Mouse (Mus musculus) limb, embryonic 10.5 days (tissue): ENCODE measurements at regions not wholly inside any gene's neighbourhood (a gene's known extent, or its start where the extent isn't known, plus 50 kb on each side); places are given as distances from the start of the nearest gene placed in this dataset.

ENCODE experiments used
- DNase-seq: peaks from one replicate; pipeline ENCODE4 v3.0.0-alpha.2; 2017; ENCODE audit warnings: low spot score
- H3K27ac ChIP-seq: fragments of 300-500 bp; sonication (generic); 2 replicates; pipeline ENCODE4 v1.5.1; 2016; ENCODE audit warnings: mild to moderate bottlenecking
- H3K27me3 ChIP-seq: fragments of 300-500 bp; sonication (generic); 2 replicates; pipeline ENCODE4 v1.6.1; 2016; ENCODE audit warnings: low read depth, mild to moderate bottlenecking; ENCODE audit not compliant: poor library complexity, severe bottlenecking
- H3K36me3 ChIP-seq: fragments of 300-500 bp; sonication (generic); 2 replicates; pipeline ENCODE4 v1.6.1; 2016; ENCODE audit warnings: mild to moderate bottlenecking, moderate library complexity
- H3K4me1 ChIP-seq: fragments of 300-500 bp; sonication (generic); 2 replicates; pipeline ENCODE4 v1.6.1; 2016
- H3K4me3 ChIP-seq: fragments of 300-500 bp; sonication (generic); 2 replicates; pipeline ENCODE4 v1.5.1; 2016; ENCODE audit warnings: mild to moderate bottlenecking, moderate library complexity
- H3K9me3 ChIP-seq: fragments of 300-500 bp; sonication (generic); replicated peaks from 2 replicates; pipeline ENCODE4 v1.6.1; 2016; ENCODE audit warnings: mild to moderate bottlenecking
- WGBS: fragments of 180-500 bp; shearing (Covaris S2); methylation state at CpG from one replicate; pipeline ENCODE4 v1.1.7; 2016; 5-methylcytosine and 5-hydroxymethylcytosine counted together

- no peaks in the 10 kb centered on the region for H3K4me1 ChIP-seq
- 96% methylated on average over 4 of the region's 4 CpGs for WGBS
- H3K4me3 ChIP-seq, result no peak overlapping the region
- no peak for DNase-seq
- no peaks in the 10 kb centered on the region for H3K27me3 ChIP-seq
- H3K36me3 ChIP-seq, result no peaks in the 10 kb centered on the region
- H3K9me3 ChIP-seq, result no peaks in the 10 kb centered on the region
- H3K27ac ChIP-seq, result no peak overlapping the region
These were observed 414.7 kb downstream of the Ptprc start for GRCm38 (mm10) chr1:137760797-137761196.

GRCm38 (mm10) chr1:137751446-137751961, 424.0 kb downstream of the Ptprc start:
- Histone ChIP-seq H3K27me3 (no peaks in the 10 kb centered on the region), H3K9me3 (no peaks in the 10 kb centered on the region), H3K4me1 (no peaks in the 10 kb centered on the region), H3K36me3 (no peaks in the 10 kb centered on the region), H3K27ac (no peak overlapping the region), H3K4me3 (no peak overlapping the region)
- DNase-seq, result no peak
- 90% methylated on average over 7 of the region's 7 CpGs for WGBS

- no peaks in the 10 kb centered on the region for H3K27me3 ChIP-seq
- 89% methylated on average over 5 of the region's 5 CpGs for WGBS
- no peak for DNase-seq
These were observed 424.6 kb downstream of the Ptprc start for GRCm38 (mm10) chr1:137750894-137751293.

GRCm38 (mm10) chr1:137746129-137746528, 429.4 kb downstream of the Ptprc start:
- H3K36me3 ChIP-seq, result no peaks in the 10 kb centered on the region
- no peaks in the 10 kb centered on the region for H3K27me3 ChIP-seq
- no peak overlapping the region for H3K27ac ChIP-seq
- no peaks in the 10 kb centered on the region for H3K4me1 ChIP-seq
- H3K9me3 ChIP-seq, result no peaks in the 10 kb centered on the region
- WGBS, result 76% methylated on average over 2 of the region's 2 CpGs
- no peak overlapping the region for H3K4me3 ChIP-seq
- no peak for DNase-seq

More at GRCm38 (mm10) chr1:137750894-137751293, 424.6 kb downstream of the Ptprc start:
- H3K4me1 ChIP-seq, result no peaks in the 10 kb centered on the region
- no peak overlapping the region for H3K27ac ChIP-seq
- no peak overlapping the region for H3K4me3 ChIP-seq
- no peaks in the 10 kb centered on the region for H3K36me3 ChIP-seq
- H3K9me3 ChIP-seq, result no peaks in the 10 kb centered on the region

GRCm38 (mm10) chr1:137738157-137738851, 437.2 kb downstream of the Ptprc start:
- H3K4me1 ChIP-seq, result 0 out of 2 replicates have a peak, but pooled peaks cover 5% of the 10 kb centered on the region
- no peaks in the 10 kb centered on the region for H3K9me3 ChIP-seq
- H3K4me3 ChIP-seq, result no peak overlapping the region
- no peak for DNase-seq
- no peaks in the 10 kb centered on the region for H3K36me3 ChIP-seq
- H3K27me3 ChIP-seq, result no peaks in the 10 kb centered on the region
- H3K27ac ChIP-seq, result no peak overlapping the region
- WGBS, result 32% methylated on average over 1 of the region's 1 CpGs

GRCm38 (mm10) chr1:137703882-137704281, 471.6 kb downstream of the Ptprc start:
- WGBS, result 93% methylated on average over 3 of the region's 3 CpGs
- Histone ChIP-seq H3K36me3 (no peaks in the 10 kb centered on the region), H3K4me3 (no peak overlapping the region), H3K4me1 (no peaks in the 10 kb centered on the region), H3K27me3 (no peaks in the 10 kb centered on the region), H3K9me3 (no peaks in the 10 kb centered on the region), H3K27ac (no peak overlapping the region)
- no peak for DNase-seq

- Histone ChIP-seq H3K9me3 (no peaks in the 10 kb centered on the region), H3K4me3 (no peak overlapping the region), H3K27ac (no peak overlapping the region), H3K36me3 (no peaks in the 10 kb centered on the region), H3K4me1 (no peaks in the 10 kb centered on the region), H3K27me3 (no peaks in the 10 kb centered on the region)
- WGBS, result 93% methylated on average over 4 of the region's 4 CpGs
- DNase-seq, result no peak
These were observed 476.6 kb downstream of the Ptprc start for GRCm38 (mm10) chr1:137698876-137699275.

- Histone ChIP-seq H3K9me3 (no peaks in the 10 kb centered on the region), H3K27me3 (no peaks in the 10 kb centered on the region), H3K4me1 (no peaks in the 10 kb centered on the region), H3K36me3 (no peaks in the 10 kb centered on the region), H3K27ac (no peak overlapping the region), H3K4me3 (no peak overlapping the region)
- WGBS, result 87% methylated on average over 5 of the region's 5 CpGs
- DNase-seq, result no peak
These were observed 478.2 kb downstream of the Ptprc start for GRCm38 (mm10) chr1:137697289-137697688.

- H3K9me3 ChIP-seq, result no peaks in the 10 kb centered on the region
- no peaks in the 10 kb centered on the region for H3K4me1 ChIP-seq
- H3K36me3 ChIP-seq, result no peaks in the 10 kb centered on the region
- no peak overlapping the region for H3K4me3 ChIP-seq
- H3K27ac ChIP-seq, result no peak overlapping the region
- 64% methylated on average over 3 of the region's 3 CpGs for WGBS
- no peaks in the 10 kb centered on the region for H3K27me3 ChIP-seq
- no peak for DNase-seq
These were observed 478.7 kb downstream of the Ptprc start for GRCm38 (mm10) chr1:137696796-137697195.

- no peak for DNase-seq
- no peak overlapping the region for H3K4me3 ChIP-seq
- 87% methylated on average over 3 of the region's 3 CpGs for WGBS
- no peak overlapping the region for H3K27ac ChIP-seq
- H3K9me3 ChIP-seq, result no peaks in the 10 kb centered on the region
- no peaks in the 10 kb centered on the region for H3K4me1 ChIP-seq
- H3K36me3 ChIP-seq, result no peaks in the 10 kb centered on the region
- H3K27me3 ChIP-seq, result no peaks in the 10 kb centered on the region
These were observed 479.8 kb downstream of the Ptprc start for GRCm38 (mm10) chr1:137695751-137696150.

- Histone ChIP-seq H3K9me3 (no peaks in the 10 kb centered on the region), H3K27ac (no peak overlapping the region), H3K4me3 (no peak overlapping the region), H3K27me3 (no peaks in the 10 kb centered on the region), H3K4me1 (no peaks in the 10 kb centered on the region), H3K36me3 (no peaks in the 10 kb centered on the region)
- no peak for DNase-seq
- WGBS, result 82% methylated on average over 2 of the region's 2 CpGs
These were observed 483.0 kb downstream of the Ptprc start for GRCm38 (mm10) chr1:137692525-137692924.

- H3K4me1 ChIP-seq, result no peaks in the 10 kb centered on the region
- 90% methylated on average over 9 of the region's 9 CpGs for WGBS
- no peak for DNase-seq
- no peak overlapping the region for H3K4me3 ChIP-seq
- no peaks in the 10 kb centered on the region for H3K36me3 ChIP-seq
- H3K9me3 ChIP-seq, result no peaks in the 10 kb centered on the region
- no peak overlapping the region for H3K27ac ChIP-seq
- no peaks in the 10 kb centered on the region for H3K27me3 ChIP-seq
These were observed 484.5 kb downstream of the Ptprc start for GRCm38 (mm10) chr1:137690860-137691595.

- Histone ChIP-seq H3K27ac (no peak overlapping the region), H3K9me3 (no peaks in the 10 kb centered on the region), H3K4me1 (0 out of 2 replicates have a peak, but pooled peaks cover 3% of the 10 kb centered on the region), H3K4me3 (no peak overlapping the region), H3K27me3 (no peaks in the 10 kb centered on the region), H3K36me3 (no peaks in the 10 kb centered on the region)
- 91% methylated on average over 5 of the region's 5 CpGs for WGBS
- no peak for DNase-seq
These were observed 504.9 kb downstream of the Ptprc start for GRCm38 (mm10) chr1:137670650-137671049.
